Mouse (Mus musculus): Measurements from ENCODE around the gene Hspa1a.
A peak's percentile ranks its signal among the peaks of the same experiment; 100 is the strongest.
"Not testable (repeated sequence)": the region's sequence is repeated elsewhere in the genome, so short reads cannot be mapped to it uniquely, and the experiment has no call there.

Gene Hspa1a

GRCm38 (mm10) chr17:34969822-34970221 lies 2.1 kb downstream of the Hspa1a start, which contains the start of gene Gm20481:
Gene Gm20481, plus strand, starts transcription at chr17:34969912.
- DNase-seq (ENCODE audit: low spot score in 2 of 2) = not testable (repeated sequence)

DNA sequence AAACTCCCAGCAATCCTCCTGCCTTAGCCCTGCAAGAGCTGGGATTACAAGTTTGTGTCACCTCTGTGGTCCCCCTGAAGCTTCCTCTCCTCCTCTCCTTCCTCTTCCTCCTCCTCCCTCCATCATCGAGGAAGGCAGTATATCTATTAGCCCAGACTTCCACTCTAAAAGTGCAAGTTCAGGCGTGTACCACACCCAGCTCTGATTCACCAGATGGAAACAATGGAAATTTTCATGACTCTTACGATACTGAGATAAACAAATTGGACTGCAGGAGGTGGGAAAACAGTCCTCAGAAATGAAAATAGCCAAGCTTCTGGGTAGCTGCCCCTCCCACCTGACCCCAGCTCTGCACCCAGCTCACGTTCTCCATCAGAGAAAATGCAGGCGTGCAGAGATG lies 6.3 kb downstream of the Hspa1a start:
- DNase-seq (ENCODE audit: low spot score in 2 of 2) = no peak

DNA sequence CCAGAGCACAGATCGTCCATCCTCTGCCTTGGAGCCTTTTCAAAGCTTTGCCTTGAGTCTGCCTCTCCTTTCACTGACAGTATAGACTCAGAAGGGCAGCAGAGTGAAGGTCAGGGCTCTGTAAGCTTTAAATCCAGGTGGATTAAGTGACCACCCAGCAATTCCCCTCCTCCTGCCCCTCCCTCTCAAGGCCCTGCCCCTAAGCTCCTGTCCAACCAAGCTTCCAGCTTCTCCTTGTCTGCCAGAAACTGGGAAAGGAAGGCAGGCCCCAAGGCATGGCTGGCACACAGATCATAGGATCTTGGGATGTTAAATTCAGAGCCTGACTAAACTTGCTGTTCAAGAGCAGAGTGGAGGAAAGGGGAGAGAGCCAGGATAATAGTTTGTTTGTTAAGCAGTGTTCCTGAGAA lies 7.3 kb downstream of the Hspa1a start:
- DNase-seq (ENCODE audit: low spot score in 2 of 2) = no peak

DNA sequence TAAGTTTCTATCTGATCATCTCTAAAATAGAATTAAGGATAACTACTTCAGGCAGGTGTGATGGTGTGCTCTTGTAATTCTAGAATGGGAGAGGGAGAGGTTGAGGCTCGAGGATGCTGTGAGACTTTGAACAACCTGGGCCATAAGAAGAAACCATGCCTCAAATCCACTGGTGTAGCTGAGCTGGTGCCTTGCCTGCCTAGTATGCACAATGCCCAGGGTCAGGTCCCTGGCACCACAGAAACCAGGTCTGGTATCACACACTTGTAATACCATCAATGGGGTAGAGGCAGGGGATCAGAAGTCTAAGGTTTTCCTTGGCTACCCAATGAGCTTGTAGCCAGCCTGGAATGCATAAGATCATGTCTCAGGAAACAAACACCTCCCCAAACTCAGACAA lies 9.1 kb downstream of the Hspa1a start:
- no peak for DNase-seq (ENCODE audit: low spot score in 2 of 2)

- DNase-seq (ENCODE audit: low spot score in 2 of 2) = no peak
Observed at GRCm38 (mm10) chr17:34962125-34962524, 9.8 kb downstream of the Hspa1a start.

- no peak for DNase-seq (ENCODE audit: low spot score in 2 of 2)
Observed at GRCm38 (mm10) chr17:34960702-34961493, 11.1 kb downstream of the Hspa1a start.

GRCm38 (mm10) chr17:34959881-34960515 lies 12.0 kb downstream of the Hspa1a start:
- DNase-seq (ENCODE audit: low spot score in 2 of 2) = no peak

- peak; percentile 60 to 72 for DNase-seq (ENCODE audit: low spot score in 2 of 2)
Observed at GRCm38 (mm10) chr17:34959130-34959778, 12.7 kb downstream of the Hspa1a start, which contains the start of gene Hspa1b. Gene Hspa1b, minus strand, starts transcription at chr17:34959238.

DNA sequence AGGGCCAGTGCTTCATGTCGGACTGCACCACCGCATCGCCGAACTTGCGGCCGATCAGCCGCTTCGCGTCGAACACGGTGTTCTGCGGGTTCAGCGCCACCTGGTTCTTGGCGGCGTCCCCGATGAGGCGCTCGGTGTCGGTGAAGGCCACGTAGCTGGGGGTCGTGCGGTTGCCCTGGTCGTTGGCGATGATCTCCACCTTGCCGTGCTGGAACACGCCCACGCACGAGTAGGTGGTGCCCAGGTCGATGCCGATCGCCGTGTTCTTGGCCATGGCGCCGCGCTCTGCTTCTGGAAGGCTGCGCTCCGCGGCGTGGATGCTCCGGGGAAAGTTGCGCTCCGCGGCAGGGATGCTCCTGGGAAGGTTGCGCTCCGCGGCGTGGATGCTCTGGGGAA lies 13.2 kb downstream of the Hspa1a start:
- DNase-seq (ENCODE audit: low spot score in 2 of 2) = not testable (repeated sequence)

GRCm38 (mm10) chr17:34957966-34958365 lies 14.0 kb downstream of the Hspa1a start:
- not testable (repeated sequence) for DNase-seq (ENCODE audit: low spot score in 2 of 2)

GRCm38 (mm10) chr17:34957291-34957690 lies 14.7 kb downstream of the Hspa1a start:
- DNase-seq (ENCODE audit: low spot score in 2 of 2) = not testable (repeated sequence)

DNA sequence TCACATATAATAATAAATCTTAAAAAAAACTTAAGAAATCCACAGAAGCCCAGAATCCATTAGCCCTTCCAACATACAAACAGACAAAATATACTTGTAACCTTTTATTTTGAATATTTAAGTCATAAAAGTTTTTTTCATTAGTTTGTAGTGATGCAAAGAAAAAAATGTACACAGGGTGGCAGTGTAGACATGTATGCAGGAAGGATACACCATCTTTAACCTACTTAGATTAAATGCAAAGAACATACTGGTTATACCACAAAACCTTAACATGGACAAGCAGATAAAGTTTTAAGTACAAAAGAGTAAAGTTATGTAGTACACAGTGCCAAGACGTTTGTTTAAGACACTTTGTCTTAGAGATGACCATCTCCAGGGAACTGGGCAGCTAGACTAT lies 15.6 kb downstream of the Hspa1a start:
- DNase-seq (ENCODE audit: low spot score in 2 of 2) = no peak

DNA sequence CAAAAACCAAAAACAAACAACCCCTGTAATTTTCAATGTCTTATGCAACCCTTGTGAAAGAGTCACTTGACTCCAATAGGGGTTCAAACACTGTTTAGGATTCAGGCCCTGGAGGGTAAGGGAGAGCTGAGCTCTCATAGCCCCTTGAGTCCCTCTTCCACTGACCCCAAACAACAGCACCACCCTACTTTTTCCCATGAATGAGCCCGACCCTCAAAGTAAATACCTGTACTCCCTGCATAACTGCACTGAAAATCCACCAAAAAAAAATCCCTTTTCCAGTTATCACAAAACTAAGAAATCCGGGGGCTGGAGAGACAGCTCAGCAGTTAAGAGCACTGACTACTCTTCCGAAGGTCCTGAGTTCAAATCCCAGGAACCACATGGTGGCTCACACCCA lies 16.1 kb downstream of the Hspa1a start:
- DNase-seq (ENCODE audit: low spot score in 2 of 2) = no peak

- DNase-seq (ENCODE audit: low spot score in 2 of 2) = no peak
Observed at GRCm38 (mm10) chr17:34954831-34955230, 17.1 kb downstream of the Hspa1a start.

DNA sequence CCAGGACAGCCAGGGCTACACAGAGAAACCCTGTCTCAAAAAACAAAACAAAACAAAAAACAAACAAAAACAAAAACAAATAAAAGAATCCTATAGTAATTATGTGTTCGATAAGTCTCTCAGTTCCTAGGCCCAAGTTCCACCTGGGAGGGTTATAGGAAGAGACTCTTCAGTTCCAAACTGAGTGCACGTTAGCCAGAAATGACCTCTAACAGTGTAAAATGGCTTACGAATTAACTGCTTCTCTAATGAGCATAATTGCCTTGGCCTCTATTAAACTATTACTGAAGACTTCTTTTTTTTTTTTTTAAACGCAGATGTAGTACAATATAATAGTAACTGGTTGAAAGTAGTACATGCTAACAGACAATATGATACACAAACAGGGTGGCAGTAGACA lies 18.1 kb downstream of the Hspa1a start:
- DNase-seq (ENCODE audit: low spot score in 2 of 2) = no peak

DNA sequence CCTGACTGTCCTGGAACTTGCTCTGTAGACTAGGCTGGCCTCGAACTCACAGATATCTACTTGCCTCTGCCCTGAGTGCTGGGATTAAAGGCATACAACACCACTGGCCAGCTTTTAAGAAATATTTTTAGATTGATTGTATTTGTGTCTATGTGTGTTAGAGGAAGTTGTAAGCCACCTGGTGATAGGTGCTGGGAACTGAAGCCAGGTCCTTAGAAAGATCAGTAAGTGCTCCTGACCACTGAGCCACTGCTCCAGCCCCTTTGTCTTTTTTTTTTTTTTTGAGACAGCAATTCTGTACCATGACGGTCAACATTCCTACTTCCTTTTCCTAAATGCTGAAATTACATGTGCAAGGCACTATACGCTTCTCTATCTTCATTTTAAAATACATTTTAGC lies 18.7 kb downstream of the Hspa1a start:
- no peak for DNase-seq (ENCODE audit: low spot score in 2 of 2)

DNA sequence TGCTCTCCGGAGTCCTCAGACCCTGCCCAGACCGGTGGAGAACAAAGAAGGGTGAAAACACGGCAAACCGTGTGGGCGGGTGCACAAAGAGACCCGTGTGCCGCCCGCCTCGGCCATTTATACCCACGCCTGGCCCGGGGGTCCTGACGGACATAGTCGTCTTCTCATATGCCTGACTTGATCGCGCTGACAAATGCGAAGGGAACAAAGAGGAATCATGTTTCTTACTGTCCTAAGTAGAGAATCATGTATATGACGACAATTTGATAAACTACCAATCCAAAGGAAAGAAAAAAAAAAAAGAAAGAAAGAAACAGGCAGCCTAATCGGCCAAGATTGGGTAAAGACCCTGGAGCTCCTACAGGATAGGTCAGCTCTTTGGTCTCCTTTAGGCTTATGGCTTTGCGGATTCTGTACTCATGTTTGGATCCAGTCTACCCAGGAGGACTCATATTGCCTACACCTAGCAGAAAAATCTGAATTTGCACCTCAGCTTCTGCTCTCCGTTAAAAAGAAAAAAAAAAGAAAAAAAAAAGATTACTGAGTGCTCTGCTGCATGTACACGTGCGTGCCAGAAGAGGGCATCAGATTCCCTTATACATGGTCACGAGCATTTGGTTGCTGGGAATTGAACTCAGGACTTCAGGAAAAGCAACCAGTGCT lies 19.4 kb downstream of the Hspa1a start:
- DNase-seq (ENCODE audit: low spot score in 2 of 2) = peak in 1 of 2 experiments; percentile 80

GRCm38 (mm10) chr17:34951636-34952377 lies 20.1 kb downstream of the Hspa1a start:
- peak in 1 of 2 experiments; percentile 69 for DNase-seq (ENCODE audit: low spot score in 2 of 2)

DNA sequence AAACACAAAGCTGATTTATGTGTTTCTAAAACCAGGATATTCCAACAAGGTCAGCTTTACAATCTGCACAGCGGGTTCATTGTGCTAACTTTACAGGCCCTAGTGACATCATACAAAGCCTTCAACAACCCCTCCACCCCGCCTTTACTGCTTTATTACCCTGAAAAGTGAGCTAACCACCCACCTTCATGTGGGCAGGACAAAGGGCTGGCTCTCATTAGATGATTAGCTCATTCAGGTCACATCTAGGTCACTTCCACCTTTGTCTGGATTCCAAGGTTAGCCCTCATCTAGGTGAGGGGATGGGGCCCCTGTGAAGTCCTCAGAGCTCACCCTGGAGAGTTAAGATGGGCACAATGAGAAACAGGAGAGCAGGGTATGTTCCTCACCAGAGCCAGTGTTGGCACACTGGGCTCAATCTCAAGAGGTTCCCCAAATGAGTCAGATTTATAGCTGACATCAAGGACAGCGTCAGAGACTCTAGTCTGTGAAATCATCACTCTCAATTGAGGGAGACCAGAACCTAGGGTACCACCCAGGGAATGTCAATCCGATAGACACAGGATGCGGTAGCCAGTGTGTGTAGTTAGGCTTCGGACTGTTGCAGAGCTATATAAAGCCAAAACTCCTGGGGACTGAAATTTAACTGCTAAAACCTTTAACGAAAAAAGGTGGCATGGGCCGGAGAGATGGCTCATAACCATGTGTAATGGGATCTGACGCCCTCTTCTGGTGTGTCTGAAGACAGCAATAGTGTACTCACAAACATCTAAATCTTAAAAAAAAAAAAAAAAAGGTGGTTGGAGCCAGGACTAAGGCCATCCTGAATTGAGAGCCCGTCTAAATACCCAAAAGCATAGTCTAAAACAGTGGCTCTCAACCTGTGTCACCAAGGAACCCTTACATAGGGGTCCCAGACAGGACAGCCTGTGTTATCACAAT lies 21.2 kb downstream of the Hspa1a start:
- no peak for DNase-seq (ENCODE audit: low spot score in 2 of 2)

DNA sequence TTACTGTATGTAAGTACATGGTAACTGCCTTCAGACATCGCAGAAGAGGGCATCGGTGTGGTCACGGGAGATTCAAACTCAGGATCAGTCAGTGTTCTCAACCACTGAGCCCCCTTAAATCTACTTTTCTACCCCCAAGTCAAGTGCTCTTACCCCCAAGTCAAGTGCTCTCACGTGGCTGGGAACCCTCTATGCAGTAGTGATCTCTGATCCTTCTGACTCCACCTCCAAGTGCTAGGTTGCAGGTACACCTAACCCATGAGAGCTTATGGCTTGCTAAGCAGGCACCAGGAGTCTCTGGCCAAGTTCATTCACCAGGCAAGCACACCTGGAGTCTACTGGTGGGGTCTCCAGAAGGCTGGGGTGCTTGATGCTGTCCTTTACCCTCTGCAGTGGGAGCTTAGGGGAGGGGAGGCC lies 22.4 kb downstream of the Hspa1a start:
- no peak for DNase-seq (ENCODE audit: low spot score in 2 of 2)

All from frontal cortex, postnatal 10 days (tissue).